Mouse (Mus musculus): ENCODE data around the gene Naa80.
"Not testable (repeated sequence)": the region's sequence is repeated elsewhere in the genome, so short reads cannot be mapped to it uniquely, and the experiment has no call there.

Gene Naa80

DNA sequence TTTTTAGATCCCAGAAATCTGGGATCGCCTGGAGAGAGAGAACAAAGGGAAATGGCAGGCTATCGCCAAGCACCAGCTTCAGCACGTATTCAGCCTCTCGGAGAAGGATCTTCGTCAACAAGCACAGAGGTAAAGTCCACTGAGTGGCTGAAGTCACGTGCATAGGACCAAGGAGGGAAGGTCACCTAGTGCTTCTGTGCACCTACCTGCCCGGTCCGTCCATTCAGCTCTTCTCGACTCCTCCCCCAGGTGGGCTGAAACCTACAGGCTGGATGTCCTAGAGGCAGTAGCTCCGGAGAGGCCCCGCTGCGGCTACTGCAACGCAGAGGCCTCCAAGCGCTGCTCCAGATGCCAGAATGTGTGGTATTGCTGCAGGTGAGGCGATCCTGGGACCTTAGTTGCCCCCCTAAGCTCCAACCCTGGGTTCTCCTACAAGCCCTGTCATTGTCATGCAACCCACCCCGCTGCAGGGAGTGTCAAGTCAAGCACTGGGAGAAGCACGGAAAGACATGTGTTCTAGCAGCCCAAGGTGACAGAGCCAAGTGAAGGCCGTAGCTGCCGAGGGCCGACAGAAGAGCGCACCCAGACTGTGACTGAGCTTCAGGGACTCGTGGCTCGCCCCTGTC is 28.1 kb upstream of the Naa80 start:
- DNase-seq (ENCODE audit: low read depth in 2 of 2, low spot score in 2 of 2) = no peak

DNA sequence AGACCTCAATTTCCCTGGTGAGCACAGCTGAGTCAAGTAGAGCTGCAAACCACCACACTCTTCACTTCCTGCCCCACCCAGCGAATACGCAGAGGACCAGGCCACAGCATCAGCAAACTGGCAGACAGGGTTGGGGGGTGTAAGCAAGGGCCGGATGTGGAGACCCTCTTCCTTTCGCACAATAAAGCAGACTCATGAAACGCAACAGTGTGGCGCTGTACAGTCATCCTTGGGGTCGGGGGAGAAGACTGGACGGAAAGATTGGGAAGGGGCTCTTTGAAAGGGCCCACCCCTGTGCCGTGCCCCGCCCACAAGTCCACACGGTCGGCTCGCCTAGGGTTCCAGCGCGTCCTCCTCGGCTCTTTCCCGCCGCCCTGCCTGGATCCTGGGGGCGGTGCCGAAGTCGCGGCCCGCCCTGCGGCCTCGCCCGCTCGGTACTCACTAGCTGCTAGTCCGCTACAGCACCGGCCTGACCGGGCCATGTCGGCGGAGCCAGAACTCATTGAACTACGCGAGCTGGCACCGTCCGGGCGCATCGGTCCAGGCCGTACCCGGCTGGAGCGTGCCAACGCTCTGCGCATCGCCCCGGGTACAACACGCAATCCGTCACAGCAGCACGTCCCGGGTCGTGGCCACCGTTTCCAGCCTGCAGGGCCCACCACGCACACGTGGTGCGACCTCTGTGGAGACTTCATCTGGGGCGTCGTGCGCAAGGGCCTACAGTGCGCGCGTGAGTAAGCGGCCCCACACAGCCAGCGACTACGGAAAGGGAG is 27.4 kb upstream of the Naa80 start, which contains the start of gene Rassf1:
Rassf1 (plus strand) TSS at position 439 of the 773 bp plus-strand sequence.
- DNase-seq (ENCODE audit: low read depth in 2 of 2, low spot score in 2 of 2) = peak; percentile 76 to 82

DNA sequence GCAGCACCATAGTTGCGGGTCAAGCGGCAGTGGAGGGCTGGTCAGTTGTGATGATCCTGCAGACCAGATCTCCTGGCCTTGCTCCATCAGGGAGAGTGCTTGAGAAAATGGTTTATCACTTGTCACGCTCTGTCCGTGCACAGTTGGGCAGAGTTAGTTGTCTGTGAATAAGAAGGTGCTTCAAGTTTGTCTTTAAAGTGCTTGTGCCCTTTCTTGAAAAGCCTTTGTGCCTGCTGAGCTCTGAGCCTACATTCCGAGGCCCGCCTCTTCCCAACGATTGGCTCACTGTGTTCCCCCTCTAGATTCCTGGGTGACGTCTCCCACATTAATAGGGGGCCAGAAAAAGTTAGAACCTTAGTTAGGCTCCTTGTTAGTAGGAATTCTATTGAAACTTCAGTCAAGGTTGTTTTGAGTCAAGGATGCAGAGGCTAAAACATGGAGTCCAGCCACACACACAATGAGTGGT is 26.8 kb upstream of the Naa80 start:
- no peak for DNase-seq (ENCODE audit: low read depth in 2 of 2, low spot score in 2 of 2)

GRCm38 (mm10) chr9:107552690-107553393 is 25.8 kb upstream of the Naa80 start:
- no peak for DNase-seq (ENCODE audit: low read depth in 2 of 2, low spot score in 2 of 2)

DNA sequence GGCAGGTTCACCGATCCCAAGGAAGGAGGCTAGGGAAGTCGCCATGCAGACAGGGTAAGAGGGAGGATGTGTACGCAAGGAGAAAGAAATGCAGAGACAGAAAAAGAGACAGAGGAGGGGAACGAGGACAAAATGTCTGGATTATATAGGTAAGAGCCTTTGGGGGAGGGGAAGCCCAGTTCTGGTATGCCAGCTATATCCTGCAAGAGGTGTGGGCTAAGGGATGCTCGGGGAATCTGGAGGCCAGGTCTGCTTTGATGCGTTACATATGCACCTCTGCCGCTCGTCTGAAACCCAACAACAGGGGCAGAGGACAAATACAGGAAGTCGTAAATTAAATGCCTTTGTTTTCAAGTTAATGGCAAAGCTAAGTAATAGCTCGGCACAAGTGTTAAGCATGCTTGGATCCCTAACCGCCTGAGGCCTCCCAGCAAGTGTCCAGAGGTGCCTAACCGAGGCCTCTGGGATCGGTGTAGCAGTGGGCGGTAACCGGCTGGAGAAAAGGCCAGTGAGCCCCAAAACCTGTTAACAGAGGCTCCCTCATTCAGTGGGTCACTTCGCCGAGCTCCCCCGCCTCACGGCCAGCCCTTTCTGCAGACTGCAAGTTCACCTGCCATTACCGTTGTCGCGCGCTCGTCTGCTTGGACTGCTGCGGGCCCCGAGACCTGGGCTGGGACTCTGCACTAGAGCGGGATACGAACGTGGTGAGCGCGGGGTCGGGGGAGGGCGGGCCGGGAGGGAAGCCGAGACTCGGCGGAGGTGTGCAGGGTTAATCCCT is 25.0 kb upstream of the Naa80 start:
- no peak for DNase-seq (ENCODE audit: low read depth in 2 of 2, low spot score in 2 of 2)

DNA sequence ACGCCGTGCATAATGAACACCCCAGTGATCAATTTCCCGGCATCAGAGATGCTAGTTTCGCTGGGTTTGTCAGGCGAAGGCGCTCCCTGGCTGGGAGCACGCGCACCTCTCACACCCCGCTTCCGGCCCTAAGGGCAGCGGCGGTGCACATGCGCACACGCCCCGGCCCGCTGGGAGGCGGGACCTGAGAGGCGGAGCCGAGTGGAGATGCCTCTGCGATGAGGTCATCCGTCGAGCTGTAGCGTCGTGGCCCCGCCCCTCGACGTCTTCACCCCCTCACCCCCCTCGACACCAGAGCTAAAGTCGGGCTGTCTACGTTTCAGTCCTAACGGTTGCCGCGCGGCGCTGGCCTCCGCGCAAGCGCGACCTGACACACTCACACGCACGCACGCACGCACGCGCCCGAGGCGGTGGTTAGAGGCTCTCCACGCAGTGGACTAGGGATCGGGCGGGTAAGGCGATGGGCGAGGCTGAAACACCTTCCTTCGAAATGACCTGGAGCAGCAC is 24.3 kb upstream of the Naa80 start:
- DNase-seq (ENCODE audit: low read depth in 2 of 2, low spot score in 2 of 2) = peak; percentile 94 to 95

GRCm38 (mm10) chr9:107555031-107555457 is 23.6 kb upstream of the Naa80 start:
- DNase-seq (ENCODE audit: low read depth in 2 of 2, low spot score in 2 of 2) = no peak

- DNase-seq (ENCODE audit: low read depth in 2 of 2, low spot score in 2 of 2) = no peak
Observed at GRCm38 (mm10) chr9:107555701-107556100, 23.0 kb upstream of the Naa80 start.

GRCm38 (mm10) chr9:107556346-107556745 is 22.3 kb upstream of the Naa80 start:
- DNase-seq (ENCODE audit: low read depth in 2 of 2, low spot score in 2 of 2) = no peak

DNA sequence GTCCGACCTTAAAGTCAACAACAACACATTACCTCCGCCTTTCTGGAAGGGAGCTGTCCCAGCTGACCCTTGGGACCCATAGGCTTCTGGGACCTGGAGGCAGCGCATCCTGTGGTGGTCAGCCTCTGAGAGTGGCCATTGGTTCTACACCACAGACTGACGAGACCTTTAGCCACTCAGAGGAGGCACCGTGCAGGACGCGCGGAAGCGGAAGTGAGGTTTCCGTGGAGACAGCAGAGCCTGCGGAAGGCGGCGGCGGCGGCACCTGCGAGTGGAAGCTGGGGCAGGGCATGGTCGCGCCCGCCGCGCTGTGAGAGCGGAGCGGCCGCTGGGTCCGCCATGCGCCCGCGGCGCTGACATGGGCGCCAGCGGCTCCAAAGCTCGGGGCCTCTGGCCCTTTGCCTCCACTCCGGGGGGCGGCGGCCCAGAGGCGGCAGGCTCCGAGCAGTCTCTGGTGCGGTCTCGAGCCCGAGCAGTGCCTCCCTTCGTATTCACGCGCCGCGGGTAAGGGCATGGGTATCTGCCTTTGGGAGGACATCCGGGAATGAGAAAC is 15.6 kb upstream of the Naa80 start, which contains the start of gene Tusc2:
Tusc2 (plus strand) TSS at position 227 of the 553 bp plus-strand sequence.
- peak; percentile 80 to 84 for DNase-seq (ENCODE audit: low read depth in 2 of 2, low spot score in 2 of 2)

- DNase-seq (ENCODE audit: low read depth in 2 of 2, low spot score in 2 of 2) = not testable (repeated sequence)
Observed at GRCm38 (mm10) chr9:107565556-107565955, 13.1 kb upstream of the Naa80 start.

- peak; percentile 67 to 68 for DNase-seq (ENCODE audit: low read depth in 2 of 2, low spot score in 2 of 2)
Observed at GRCm38 (mm10) chr9:107566041-107566709, 12.5 kb upstream of the Naa80 start.

- no peak for DNase-seq (ENCODE audit: low read depth in 2 of 2, low spot score in 2 of 2)
Observed at GRCm38 (mm10) chr9:107566855-107567254, 11.8 kb upstream of the Naa80 start.

GRCm38 (mm10) chr9:107567702-107568319 is 10.9 kb upstream of the Naa80 start, which contains the start of gene Hyal2:
Gene Hyal2, plus strand, starts transcription at chr9:107567945.
- DNase-seq (ENCODE audit: low read depth in 2 of 2, low spot score in 2 of 2) = no peak

- DNase-seq (ENCODE audit: low read depth in 2 of 2, low spot score in 2 of 2) = peak; percentile 62 to 76
Observed at GRCm38 (mm10) chr9:107568331-107569261, 10.1 kb upstream of the Naa80 start.

GRCm38 (mm10) chr9:107569270-107569669 is 9.4 kb upstream of the Naa80 start:
- DNase-seq (ENCODE audit: low read depth in 2 of 2, low spot score in 2 of 2) = no peak

DNA sequence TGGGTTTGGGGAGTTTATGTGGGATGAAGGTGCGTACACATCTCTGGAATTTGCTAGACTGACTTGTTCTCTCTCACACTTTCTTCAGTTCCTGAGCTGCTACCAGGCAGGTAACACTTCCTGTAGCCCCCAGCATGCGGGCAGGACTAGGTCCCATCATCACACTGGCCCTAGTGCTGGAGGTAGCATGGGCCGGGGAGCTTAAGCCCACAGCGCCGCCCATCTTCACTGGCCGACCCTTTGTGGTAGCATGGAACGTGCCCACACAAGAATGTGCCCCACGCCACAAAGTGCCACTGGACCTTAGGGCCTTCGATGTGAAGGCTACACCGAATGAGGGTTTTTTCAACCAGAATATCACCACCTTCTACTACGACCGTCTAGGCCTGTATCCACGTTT is 8.7 kb upstream of the Naa80 start:
- DNase-seq (ENCODE audit: low read depth in 2 of 2, low spot score in 2 of 2) = no peak

- no peak for DNase-seq (ENCODE audit: low read depth in 2 of 2, low spot score in 2 of 2)
Observed at GRCm38 (mm10) chr9:107570845-107571244, 7.8 kb upstream of the Naa80 start.

All from CD8-positive naive resting alpha-beta T cell, adult 2 months (primary cell).